Mouse (Mus musculus) embryonic facial prominence, embryonic 12.5 days (tissue): ENCODE data around the gene Plxnc1. TPM values are rescaled to one million over a fixed set of nuclear protein-coding genes. Genes with fewer than 3 reads are reported as not detected.

ENCODE experiments used
- ATAC-seq: fragments of 200-750 bp; cut with Nextera tagmentation; 2 replicates; pipeline ENCODE4 v1.8.0; 2017; ENCODE audit not compliant: insufficient number of reproducible peaks, insufficient read depth, low FRiP score, low TSS enrichment
- H3K27ac ChIP-seq: fragments of 300-500 bp; sonication (generic); 2 replicates; pipeline ENCODE4 v1.5.1; 2016; ENCODE audit warnings: mild to moderate bottlenecking
- H3K27me3 ChIP-seq: fragments of 300-500 bp; sonication (generic); 2 replicates; pipeline ENCODE4 v1.6.1; 2016; ENCODE audit warnings: mild to moderate bottlenecking, moderate library complexity
- H3K36me3 ChIP-seq: fragments of 300-500 bp; sonication (generic); 2 replicates; pipeline ENCODE4 v1.6.1; 2016; ENCODE audit warnings: mild to moderate bottlenecking
- H3K4me1 ChIP-seq: fragments of 300-500 bp; sonication (generic); 2 replicates; pipeline ENCODE4 v1.6.1; 2016
- H3K4me2 ChIP-seq: fragments of 300-500 bp; sonication (generic); replicated peaks from 2 replicates; pipeline ENCODE4 v1.6.1; 2016; ENCODE audit warnings: mild to moderate bottlenecking, moderate library complexity
- H3K4me3 ChIP-seq: fragments of 300-500 bp; sonication (generic); 2 replicates; pipeline ENCODE4 v1.5.1; 2016; ENCODE audit warnings: mild to moderate bottlenecking
- H3K9ac ChIP-seq: fragments of 300-500 bp; sonication (generic); 2 replicates; pipeline ENCODE4 v1.6.1; 2016; ENCODE audit warnings: mild to moderate bottlenecking, moderate library complexity
- H3K9me3 ChIP-seq: fragments of 300-500 bp; sonication (generic); 2 replicates; pipeline ENCODE4 v1.6.1; 2016; ENCODE audit warnings: mild to moderate bottlenecking, moderate library complexity
- WGBS: fragments of 180-500 bp; shearing (Covaris S2); methylation state at CpG from one replicate; pipeline ENCODE4 v1.1.7; 2016; 5-methylcytosine and 5-hydroxymethylcytosine counted together
- polyA plus RNA-seq: library from polyadenylated mRNA; unstranded; fragments of >200 nt; fragmentation: Nextera tagmentation; extraction: Ambion mirVana; gene quantifications from 2 replicates; pipeline ENCODE4 v1.2.1, GENCODE M21; 2016

Plxnc1 gene
- polyA plus RNA-seq, 1 experiment from 2014 or later, result 3.5 TPM

DNA sequence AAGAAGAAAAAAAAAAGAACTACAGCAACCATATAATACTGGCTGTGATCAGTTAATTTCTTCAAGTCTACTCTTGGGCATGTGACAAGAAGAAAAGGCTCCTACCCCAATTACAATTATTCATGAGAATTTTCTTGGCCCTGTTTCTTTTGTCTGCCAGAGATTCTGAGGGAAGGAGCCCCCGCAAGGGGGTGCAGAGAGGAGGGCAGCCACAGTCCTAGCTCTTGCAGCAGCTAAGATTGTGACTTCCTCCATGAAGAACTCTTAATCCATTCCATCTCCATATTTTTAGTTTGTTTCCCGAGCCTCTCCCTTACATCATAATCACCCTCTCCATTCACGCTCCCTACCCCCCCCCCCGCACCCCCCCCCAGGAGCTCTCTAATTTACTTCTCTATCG is 39.4 kb downstream of the Plxnc1 start:
- ATAC-seq, result no peak
- no peaks in the 10 kb centered on the region for H3K9me3 ChIP-seq
- no peaks in the 10 kb centered on the region for H3K27me3 ChIP-seq
- H3K9ac ChIP-seq, result no peak overlapping the region
- peaks cover 14% of the 10 kb centered on the region for H3K4me1 ChIP-seq
- WGBS, result 45% methylated on average over 5 of the region's 5 CpGs
- no peak overlapping the region for H3K4me3 ChIP-seq
- H3K27ac ChIP-seq, result no peak overlapping the region
- no peaks in the 10 kb centered on the region for H3K36me3 ChIP-seq
- peak overlapping the region; percentile 24; the same call in 1 of the 2 replicates for H3K4me2 ChIP-seq

DNA sequence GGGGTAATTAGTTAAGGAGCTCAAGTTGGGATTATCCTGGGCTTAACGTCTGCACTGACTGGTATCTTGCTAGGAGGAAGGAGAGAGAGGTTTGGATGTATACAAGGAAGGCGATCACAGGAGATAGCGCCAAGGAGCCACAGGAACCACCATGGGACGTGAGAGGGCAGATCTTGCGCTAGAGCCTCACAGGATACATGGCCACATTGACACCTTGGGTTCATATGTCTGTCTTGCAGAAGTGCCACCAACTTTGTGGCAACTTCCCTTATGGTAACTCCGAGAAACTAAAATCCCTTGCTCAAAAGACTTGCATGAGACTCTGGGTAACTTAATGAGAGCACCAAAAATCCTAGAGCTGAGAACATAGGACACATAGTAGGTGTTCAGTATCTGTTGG is 47.7 kb downstream of the Plxnc1 start:
- WGBS, result 81% methylated on average over 6 of the region's 6 CpGs
- Histone ChIP-seq H3K4me1 (peaks cover 5% of the 10 kb centered on the region; the same call in 1 of the 2 replicates), H3K4me3 (no peak overlapping the region), H3K36me3 (no peaks in the 10 kb centered on the region), H3K27ac (no peak overlapping the region), H3K9me3 (no peaks in the 10 kb centered on the region), H3K9ac (no peak overlapping the region), H3K4me2 (no peak overlapping the region), H3K27me3 (no peaks in the 10 kb centered on the region)
- no peak for ATAC-seq

DNA sequence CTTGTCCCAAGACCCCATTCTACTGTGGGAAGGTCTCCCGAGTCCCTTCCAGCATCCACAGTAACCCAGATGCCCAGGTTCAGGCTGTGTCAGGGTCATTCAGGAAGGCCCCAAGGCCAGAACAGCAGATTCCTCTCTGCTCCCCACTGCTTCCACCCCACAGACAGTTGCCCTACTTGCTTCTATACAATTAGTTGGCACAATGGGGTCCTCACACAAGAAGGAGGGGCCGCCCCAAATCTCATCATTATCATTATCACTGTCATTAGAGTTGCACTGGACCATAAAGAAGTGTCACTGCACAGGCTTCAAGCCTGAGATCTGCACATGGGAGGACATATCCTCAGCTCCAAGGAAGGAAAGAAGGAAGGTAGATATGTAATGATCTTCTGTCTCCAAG is 48.3 kb downstream of the Plxnc1 start:
- peaks cover 5% of the 10 kb centered on the region; the same call in 1 of the 2 replicates for H3K4me1 ChIP-seq
- H3K4me3 ChIP-seq, result no peak overlapping the region
- no peak overlapping the region for H3K9ac ChIP-seq
- no peaks in the 10 kb centered on the region for H3K27me3 ChIP-seq
- 85% methylated on average over 2 of the region's 2 CpGs for WGBS
- no peaks in the 10 kb centered on the region for H3K9me3 ChIP-seq
- no peak for ATAC-seq
- no peaks in the 10 kb centered on the region for H3K36me3 ChIP-seq
- no peak overlapping the region for H3K4me2 ChIP-seq
- no peak overlapping the region for H3K27ac ChIP-seq

DNA sequence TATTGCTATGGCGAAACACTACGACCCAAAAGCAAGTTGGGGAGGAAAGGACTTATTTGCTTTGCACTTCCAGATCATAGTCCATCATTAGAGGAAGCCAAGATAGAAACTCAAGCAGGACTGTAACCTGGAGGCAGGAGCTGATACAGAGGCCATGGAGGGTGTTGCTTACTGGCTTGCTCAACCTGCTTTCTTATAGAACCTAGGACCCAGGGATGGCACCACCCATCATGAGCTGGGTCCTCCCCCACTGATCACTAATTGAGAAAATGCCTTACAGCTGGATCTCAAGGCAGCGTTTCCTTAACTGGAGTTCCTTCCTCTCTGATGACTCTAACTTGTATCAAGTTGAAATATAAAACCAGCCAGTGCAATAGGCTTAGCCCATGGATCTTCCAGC is 48.8 kb downstream of the Plxnc1 start:
- WGBS, result 75% methylated on average over 3 of the region's 3 CpGs
- no peak overlapping the region for H3K4me2 ChIP-seq
- H3K36me3 ChIP-seq, result no peaks in the 10 kb centered on the region
- ATAC-seq, result no peak
- no peak overlapping the region for H3K9ac ChIP-seq
- peaks cover 5% of the 10 kb centered on the region; the same call in 1 of the 2 replicates for H3K4me1 ChIP-seq
- no peak overlapping the region for H3K4me3 ChIP-seq
- no peaks in the 10 kb centered on the region for H3K27me3 ChIP-seq
- no peak overlapping the region for H3K27ac ChIP-seq
- no peaks in the 10 kb centered on the region for H3K9me3 ChIP-seq

DNA sequence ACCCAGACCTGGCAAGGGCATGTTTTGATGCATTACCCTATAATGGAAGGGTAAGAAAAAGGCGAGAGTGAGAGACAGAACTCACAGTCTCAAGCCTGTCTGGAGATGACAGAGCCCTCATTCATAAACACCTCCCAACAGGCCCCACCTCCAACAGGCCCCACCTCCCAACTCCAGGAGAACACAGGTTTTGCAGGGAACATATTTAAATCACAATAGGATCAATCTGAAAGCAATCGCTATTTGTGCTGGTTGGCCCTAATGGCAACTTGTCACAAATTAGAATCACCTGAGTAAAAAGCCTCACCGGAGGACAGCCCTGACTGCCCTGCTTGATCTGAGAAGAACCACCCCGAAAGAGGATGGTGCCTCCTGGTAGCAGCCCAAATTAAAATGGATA is 54.9 kb downstream of the Plxnc1 start:
- Histone ChIP-seq H3K4me3 (no peak overlapping the region), H3K27me3 (no peaks in the 10 kb centered on the region), H3K27ac (no peak overlapping the region), H3K4me1 (peaks cover 5% of the 10 kb centered on the region; the same call in 1 of the 2 replicates), H3K9me3 (no peaks in the 10 kb centered on the region), H3K36me3 (no peaks in the 10 kb centered on the region), H3K4me2 (no peak overlapping the region), H3K9ac (no peak overlapping the region)
- 62% methylated on average over 4 of the region's 4 CpGs for WGBS
- no peak for ATAC-seq

DNA sequence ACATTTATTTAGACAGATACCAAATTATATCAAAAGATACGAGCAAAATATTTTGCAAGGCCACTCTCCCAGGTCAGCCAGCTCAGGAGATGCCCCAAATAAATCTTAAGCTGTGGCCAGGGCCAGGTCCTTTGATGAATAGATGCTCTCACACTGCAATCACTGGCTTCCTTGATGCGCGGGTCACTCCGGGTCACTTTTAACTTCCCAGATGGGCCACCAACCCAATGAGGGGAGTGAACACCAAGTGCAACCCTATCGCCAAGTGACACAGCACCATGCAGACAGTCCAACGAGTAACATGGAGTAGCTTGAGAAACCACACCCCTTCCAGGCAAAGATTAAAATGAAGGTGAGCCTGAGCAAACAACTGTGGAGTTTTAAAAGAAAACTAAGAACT is 61.4 kb downstream of the Plxnc1 start:
- 76% methylated on average over 6 of the region's 6 CpGs for WGBS
- Histone ChIP-seq H3K9me3 (no peaks in the 10 kb centered on the region), H3K27me3 (no peaks in the 10 kb centered on the region), H3K4me2 (no peak overlapping the region), H3K4me1 (no peaks in the 10 kb centered on the region), H3K27ac (no peak overlapping the region), H3K4me3 (no peak overlapping the region), H3K36me3 (no peaks in the 10 kb centered on the region), H3K9ac (no peak overlapping the region)
- no peak for ATAC-seq

DNA sequence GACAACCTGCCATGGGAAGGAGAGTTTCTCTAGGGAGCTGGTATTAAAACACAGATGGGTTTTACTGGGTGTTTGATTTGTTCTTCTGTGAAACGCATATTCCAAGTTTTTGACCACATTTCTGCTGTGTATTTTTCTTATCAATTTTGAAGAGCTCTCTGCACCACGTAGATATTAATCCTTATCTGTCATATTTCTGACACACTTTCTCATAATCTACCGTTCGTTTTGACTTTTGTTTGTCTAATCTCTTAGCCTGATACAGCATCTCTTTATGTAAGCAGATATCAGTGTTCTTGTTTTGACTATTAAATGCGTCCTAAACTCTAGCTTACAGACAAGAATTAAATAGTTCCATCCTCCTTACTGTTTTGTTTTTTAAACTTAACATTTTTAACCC is 73.1 kb downstream of the Plxnc1 start:
- no peak overlapping the region for H3K4me3 ChIP-seq
- no peaks in the 10 kb centered on the region for H3K9me3 ChIP-seq
- H3K27ac ChIP-seq, result no peak overlapping the region
- no peak for ATAC-seq
- no peak overlapping the region for H3K9ac ChIP-seq
- peaks cover 15% of the 10 kb centered on the region; the same call in 1 of the 2 replicates for H3K4me1 ChIP-seq
- no peaks in the 10 kb centered on the region for H3K27me3 ChIP-seq
- WGBS, result 84% methylated on average over 5 of the region's 5 CpGs
- H3K4me2 ChIP-seq, result no peak overlapping the region
- no peaks in the 10 kb centered on the region for H3K36me3 ChIP-seq

DNA sequence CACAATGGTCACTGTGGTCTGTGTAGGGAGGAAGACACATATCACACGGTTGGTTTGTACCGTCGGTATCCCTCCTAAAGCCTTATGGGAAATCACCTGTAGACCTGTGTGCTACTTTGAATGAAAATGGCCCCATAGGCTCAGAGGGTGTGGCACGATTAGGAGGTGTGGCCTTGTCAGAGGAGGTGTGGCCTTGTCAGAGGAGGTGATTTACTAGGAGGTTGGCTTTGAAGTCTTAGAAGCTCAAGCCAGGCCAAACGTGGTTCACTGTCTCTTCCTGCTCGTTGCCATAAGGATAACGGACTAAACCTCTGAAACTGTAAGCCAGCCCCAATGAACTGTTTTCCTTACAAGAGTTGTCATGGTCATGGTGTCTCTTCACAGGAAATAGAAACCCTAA is 73.5 kb downstream of the Plxnc1 start:
- Histone ChIP-seq H3K27me3 (no peaks in the 10 kb centered on the region), H3K4me3 (no peak overlapping the region), H3K4me2 (no peak overlapping the region), H3K4me1 (peaks cover 15% of the 10 kb centered on the region; the same call in 1 of the 2 replicates), H3K36me3 (no peaks in the 10 kb centered on the region), H3K9ac (no peak overlapping the region), H3K27ac (no peak overlapping the region), H3K9me3 (no peaks in the 10 kb centered on the region)
- WGBS, result 90% methylated on average over 7 of the region's 7 CpGs
- ATAC-seq, result no peak

DNA sequence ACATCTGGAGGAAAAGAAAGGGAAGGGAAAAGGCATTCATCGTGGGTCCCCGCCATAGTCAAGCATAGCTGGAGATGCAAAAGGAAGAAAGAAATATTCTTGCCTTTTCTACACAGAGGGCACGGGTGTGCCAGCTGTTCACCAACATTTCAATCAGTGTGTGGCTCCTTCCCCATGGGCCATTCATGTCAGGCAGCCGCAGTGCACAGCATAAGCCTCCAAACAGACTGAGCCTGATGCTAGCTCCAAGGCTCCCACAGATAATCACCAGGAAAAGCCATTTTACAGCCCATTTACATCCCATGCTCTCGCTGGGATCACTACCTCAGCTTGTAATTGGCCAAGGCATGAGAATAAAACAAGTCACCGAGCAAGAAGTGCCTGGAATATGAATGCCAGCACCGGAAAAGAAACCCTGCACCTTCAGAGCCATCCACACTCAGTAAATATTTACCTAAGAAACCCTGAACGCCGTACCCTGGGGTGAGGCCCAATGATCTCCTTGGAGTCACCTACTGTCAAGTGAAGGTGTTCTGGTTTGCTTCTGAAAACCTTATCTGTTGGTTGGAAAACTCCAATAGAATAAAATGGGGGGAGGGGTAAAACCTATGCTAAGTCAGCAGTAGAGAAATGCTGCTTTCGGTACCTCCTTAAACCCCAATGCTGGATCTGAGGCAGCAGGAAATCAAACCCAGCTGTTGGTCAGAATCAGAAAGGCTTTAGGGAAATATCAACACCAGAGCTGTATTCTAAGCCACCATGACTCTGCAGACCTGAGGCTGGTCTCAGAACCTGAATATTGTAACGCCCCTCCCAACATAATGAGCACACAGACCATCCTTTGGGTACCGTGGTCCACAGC is 77.4 kb downstream of the Plxnc1 start:
- no peaks in the 10 kb centered on the region for H3K36me3 ChIP-seq
- peaks cover 15% of the 10 kb centered on the region; the same call in 1 of the 2 replicates for H3K4me1 ChIP-seq
- no peak overlapping the region for H3K9ac ChIP-seq
- no peak overlapping the region for H3K4me2 ChIP-seq
- H3K27ac ChIP-seq, result 0 out of 2 replicates have a peak overlapping the region, but pooled peaks have one; percentile 32
- no peaks in the 10 kb centered on the region for H3K9me3 ChIP-seq
- H3K27me3 ChIP-seq, result no peaks in the 10 kb centered on the region
- WGBS, result 47% methylated on average over 12 of the region's 12 CpGs
- no peak overlapping the region for H3K4me3 ChIP-seq
- 0 out of 2 replicates have a peak, but pooled peaks have one; percentile 41 for ATAC-seq

DNA sequence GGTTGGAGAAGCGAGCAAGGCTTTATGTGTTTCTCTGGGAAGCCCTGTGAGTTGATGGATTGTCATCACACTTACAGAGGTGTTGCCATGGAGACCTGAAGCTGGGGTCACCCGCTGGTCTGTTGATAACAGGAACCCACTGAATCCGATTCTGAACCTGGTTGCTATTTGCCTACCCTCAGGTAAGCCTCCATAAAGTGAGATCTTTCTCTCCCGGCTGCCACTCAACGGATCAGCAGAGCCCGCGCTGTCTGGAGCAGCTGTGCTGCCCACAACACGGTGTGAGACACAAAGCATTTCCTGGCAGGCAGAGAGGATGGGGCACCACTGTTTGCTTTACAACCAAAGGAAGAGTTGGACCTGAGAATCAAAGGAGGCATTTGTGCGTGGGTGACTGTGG is 79.4 kb downstream of the Plxnc1 start:
- no peak overlapping the region for H3K9ac ChIP-seq

DNA sequence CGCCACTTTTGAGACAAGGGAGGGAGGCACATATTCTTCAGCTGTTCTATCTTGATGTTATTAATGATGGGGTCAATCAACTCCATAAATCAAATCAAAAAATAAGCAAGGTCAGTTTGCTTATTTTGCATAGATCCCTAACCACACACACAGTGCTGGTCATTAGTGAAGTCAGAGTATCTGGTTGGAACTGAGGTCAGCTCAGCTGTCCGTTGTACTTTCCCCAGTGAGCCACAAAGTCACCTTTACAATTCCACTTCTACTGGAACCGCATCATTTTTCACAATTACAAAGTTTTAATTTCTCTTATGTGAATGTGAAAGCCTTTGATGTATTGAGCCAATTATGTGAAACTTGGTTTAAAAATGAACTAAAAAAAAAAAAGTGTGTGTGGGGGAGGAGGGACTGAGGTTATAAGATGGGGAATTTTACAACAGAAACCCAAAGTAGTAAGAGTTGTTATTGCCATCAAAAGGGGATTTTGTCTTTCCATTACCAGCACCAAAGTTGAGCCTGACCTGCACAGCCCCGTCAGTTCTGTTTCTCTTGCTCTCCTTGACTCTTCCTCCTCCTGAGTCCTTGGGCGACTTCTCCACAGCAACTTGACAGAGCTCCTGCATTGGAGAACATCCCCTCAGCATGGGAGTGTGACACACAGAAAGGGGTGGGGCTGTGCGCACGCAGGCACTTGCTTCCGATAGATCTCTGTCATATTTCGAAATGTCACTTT is 80.3 kb downstream of the Plxnc1 start:
- Histone ChIP-seq H3K4me2 (no peak overlapping the region), H3K4me1 (peaks cover 15% of the 10 kb centered on the region; the same call in 1 of the 2 replicates), H3K4me3 (no peak overlapping the region), H3K27ac (no peak overlapping the region), H3K36me3 (no peaks in the 10 kb centered on the region), H3K9ac (no peak overlapping the region), H3K27me3 (no peaks in the 10 kb centered on the region), H3K9me3 (no peaks in the 10 kb centered on the region)
- no peak for ATAC-seq
- 87% methylated on average over 9 of the region's 9 CpGs for WGBS

More for the DNA sequence above, 79.4 kb downstream of the Plxnc1 start:
- Histone ChIP-seq H3K9me3 (no peaks in the 10 kb centered on the region), H3K27ac (no peak overlapping the region), H3K4me2 (no peak overlapping the region), H3K4me3 (no peak overlapping the region), H3K27me3 (no peaks in the 10 kb centered on the region), H3K36me3 (no peaks in the 10 kb centered on the region), H3K4me1 (peaks cover 15% of the 10 kb centered on the region; the same call in 1 of the 2 replicates)
- no peak for ATAC-seq
- 66% methylated on average over 9 of the region's 9 CpGs for WGBS

DNA sequence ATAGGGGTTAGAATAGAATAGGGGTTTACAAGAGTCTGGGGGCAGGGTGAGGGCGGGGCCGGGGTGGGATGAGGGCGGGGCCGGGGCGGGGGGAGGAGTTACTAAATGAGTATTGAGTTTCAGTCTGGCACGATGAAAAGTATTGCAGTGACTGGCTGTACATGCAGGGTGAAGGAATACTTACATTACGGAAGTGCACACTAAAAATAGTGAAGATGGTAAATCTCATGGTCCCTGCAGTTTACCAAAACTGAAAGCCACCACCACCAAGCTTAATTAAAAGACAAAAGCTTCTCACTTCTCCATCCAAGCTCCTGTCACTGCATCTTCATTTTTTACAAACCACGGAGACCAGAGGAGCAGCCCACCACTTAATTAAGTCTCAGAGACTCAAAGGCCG is 81.4 kb downstream of the Plxnc1 start:
- Histone ChIP-seq H3K27me3 (no peaks in the 10 kb centered on the region), H3K4me2 (no peak overlapping the region), H3K4me1 (peaks cover 13% of the 10 kb centered on the region; the same call in 1 of the 2 replicates), H3K4me3 (no peak overlapping the region), H3K36me3 (no peaks in the 10 kb centered on the region), H3K9me3 (no peaks in the 10 kb centered on the region), H3K9ac (no peak overlapping the region), H3K27ac (no peak overlapping the region)
- ATAC-seq, result no peak
- WGBS, result 79% methylated on average over 9 of the region's 9 CpGs
